Mouse (Mus musculus) heart, embryonic 11.5 days (tissue): ENCODE results near the gene Fam198a. TPM values are rescaled to one million over a fixed set of nuclear protein-coding genes. Genes with fewer than 3 reads are reported as not detected.

ENCODE experiments used
- ATAC-seq: fragments of 200-750 bp; cut with Nextera tagmentation; replicated peaks from 2 replicates; pipeline ENCODE4 v1.8.0; 2017; ENCODE audit warnings: moderate library complexity; ENCODE audit not compliant: insufficient number of reproducible peaks, low FRiP score, low TSS enrichment
- H3K27ac ChIP-seq: fragments of 300-500 bp; sonication (generic); 2 replicates; pipeline ENCODE4 v1.5.1; 2014; ENCODE audit warnings: mild to moderate bottlenecking, low read depth, low read length
- H3K27me3 ChIP-seq: fragments of 300-500 bp; sonication (generic); 2 replicates; pipeline ENCODE4 v1.6.1; 2014; ENCODE audit warnings: mild to moderate bottlenecking, low read length, mixed read lengths; ENCODE audit not compliant: control insufficient read depth, insufficient read depth
- H3K36me3 ChIP-seq: fragments of 300-500 bp; sonication (generic); 2 replicates; pipeline ENCODE4 v1.6.1; 2014; ENCODE audit warnings: mild to moderate bottlenecking, low read length, moderate library complexity, mixed read lengths; ENCODE audit not compliant: control insufficient read depth, insufficient read depth
- H3K4me1 ChIP-seq: fragments of 300-500 bp; sonication (generic); 2 replicates; pipeline ENCODE4 v1.6.1; 2014; ENCODE audit warnings: low read length; ENCODE audit not compliant: control insufficient read depth, insufficient read depth
- H3K4me2 ChIP-seq: fragments of 300-500 bp; sonication (generic); 2 replicates; pipeline ENCODE4 v1.6.1; 2014; ENCODE audit warnings: mild to moderate bottlenecking, moderate library complexity
- H3K4me3 ChIP-seq: fragments of 300-500 bp; sonication (generic); 2 replicates; pipeline ENCODE4 v1.5.1; 2014; ENCODE audit warnings: low read depth, low read length
- H3K9ac ChIP-seq: fragments of 300-500 bp; sonication (generic); 2 replicates; pipeline ENCODE4 v1.6.1; 2014; ENCODE audit warnings: mild to moderate bottlenecking, low read depth, low read length, moderate library complexity
- H3K9me3 ChIP-seq: fragments of 300-500 bp; sonication (generic); replicated peaks from 2 replicates; pipeline ENCODE4 v1.6.1; 2016; ENCODE audit warnings: low read length; ENCODE audit not compliant: control insufficient read depth
- WGBS: fragments of 180-500 bp; shearing (Covaris S2); extraction: QIAGEN DNeasy Blood & Tissue Kit; methylation state at CpG from one replicate; pipeline ENCODE4 v1.1.7; 2014; ENCODE audit not compliant: insufficient replicate concordance; 5-methylcytosine and 5-hydroxymethylcytosine counted together
- polyA plus RNA-seq: library from polyadenylated mRNA; unstranded; fragments of >200 nt; fragmentation: Nextera tagmentation; extraction: Ambion mirVana; gene quantifications from 2 replicates; pipeline ENCODE4 v1.2.1, GENCODE M21; 2014

The Fam198a gene
- polyA plus RNA-seq, 1 experiment from 2014 or later: 0.44 TPM

GRCm38 (mm10) chr9:121907356-121908070 lies 43.3 kb upstream of the Fam198a start:
- no peak for ATAC-seq
- H3K9me3 ChIP-seq: no peaks in the 10 kb centered on the region
- H3K36me3 ChIP-seq: no peaks in the 10 kb centered on the region
- no peak overlapping the region for H3K27ac ChIP-seq
- no peak overlapping the region for H3K9ac ChIP-seq
- 74% methylated on average over 10 of the region's 10 CpGs for WGBS
- no peak overlapping the region for H3K4me2 ChIP-seq
- no peak overlapping the region for H3K4me3 ChIP-seq
- no peaks in the 10 kb centered on the region for H3K27me3 ChIP-seq
- no peaks in the 10 kb centered on the region for H3K4me1 ChIP-seq

- no peaks in the 10 kb centered on the region for H3K36me3 ChIP-seq
- 84% methylated on average over 17 of the region's 17 CpGs for WGBS
- ATAC-seq: no peak
- no peak overlapping the region for H3K9ac ChIP-seq
- no peaks in the 10 kb centered on the region for H3K27me3 ChIP-seq
- H3K4me1 ChIP-seq: no peaks in the 10 kb centered on the region
- H3K9me3 ChIP-seq: no peaks in the 10 kb centered on the region
- no peak overlapping the region for H3K4me2 ChIP-seq
- no peak overlapping the region for H3K27ac ChIP-seq
- H3K4me3 ChIP-seq: no peak overlapping the region
Measured at GRCm38 (mm10) chr9:121908321-121908720, 42.5 kb upstream of the Fam198a start.

GRCm38 (mm10) chr9:121909635-121910034 lies 41.2 kb upstream of the Fam198a start:
- H3K27ac ChIP-seq: no peak overlapping the region
- no peak overlapping the region for H3K4me2 ChIP-seq
- H3K9me3 ChIP-seq: no peaks in the 10 kb centered on the region
- H3K4me3 ChIP-seq: no peak overlapping the region
- H3K27me3 ChIP-seq: no peaks in the 10 kb centered on the region
- 69% methylated on average over 6 of the region's 6 CpGs for WGBS
- no peak for ATAC-seq
- H3K9ac ChIP-seq: no peak overlapping the region
- no peaks in the 10 kb centered on the region for H3K4me1 ChIP-seq
- H3K36me3 ChIP-seq: no peaks in the 10 kb centered on the region

GRCm38 (mm10) chr9:121911196-121911595 lies 39.6 kb upstream of the Fam198a start:
- no peaks in the 10 kb centered on the region for H3K4me1 ChIP-seq
- no peak overlapping the region for H3K9ac ChIP-seq
- no peaks in the 10 kb centered on the region for H3K36me3 ChIP-seq
- ATAC-seq: no peak
- no peak overlapping the region for H3K4me2 ChIP-seq
- WGBS: 82% methylated on average over 7 of the region's 7 CpGs
- H3K4me3 ChIP-seq: no peak overlapping the region
- no peaks in the 10 kb centered on the region for H3K9me3 ChIP-seq
- H3K27me3 ChIP-seq: no peaks in the 10 kb centered on the region
- H3K27ac ChIP-seq: no peak overlapping the region

GRCm38 (mm10) chr9:121912786-121913185 lies 38.0 kb upstream of the Fam198a start:
- no peak for ATAC-seq
- Histone ChIP-seq H3K4me1 (no peaks in the 10 kb centered on the region), H3K36me3 (no peaks in the 10 kb centered on the region), H3K27ac (no peak overlapping the region), H3K9ac (no peak overlapping the region), H3K9me3 (no peaks in the 10 kb centered on the region), H3K4me2 (no peak overlapping the region), H3K27me3 (no peaks in the 10 kb centered on the region), H3K4me3 (no peak overlapping the region)
- 81% methylated on average over 4 of the region's 4 CpGs for WGBS

GRCm38 (mm10) chr9:121914226-121914757 lies 36.5 kb upstream of the Fam198a start:
- no peaks in the 10 kb centered on the region for H3K27me3 ChIP-seq
- no peaks in the 10 kb centered on the region for H3K4me1 ChIP-seq
- H3K36me3 ChIP-seq: no peaks in the 10 kb centered on the region
- WGBS: 79% methylated on average over 8 of the region's 8 CpGs
- no peaks in the 10 kb centered on the region for H3K9me3 ChIP-seq
- no peak overlapping the region for H3K4me2 ChIP-seq
- no peak for ATAC-seq
- no peak overlapping the region for H3K27ac ChIP-seq
- H3K9ac ChIP-seq: no peak overlapping the region
- no peak overlapping the region for H3K4me3 ChIP-seq

- Histone ChIP-seq H3K27ac (no peak overlapping the region), H3K4me3 (no peak overlapping the region), H3K4me2 (no peak overlapping the region), H3K9ac (no peak overlapping the region), H3K9me3 (no peaks in the 10 kb centered on the region), H3K27me3 (no peaks in the 10 kb centered on the region), H3K36me3 (no peaks in the 10 kb centered on the region), H3K4me1 (no peaks in the 10 kb centered on the region)
- WGBS: 84% methylated on average over 10 of the region's 10 CpGs
- no peak for ATAC-seq
Measured at GRCm38 (mm10) chr9:121915056-121915455, 35.7 kb upstream of the Fam198a start.

- H3K27me3 ChIP-seq: no peaks in the 10 kb centered on the region
- no peak within 1 kb of the TSS for H3K4me2 ChIP-seq
- H3K4me3 ChIP-seq: no peak within 1 kb of the TSS
- WGBS: 69% methylated on average over 8 of the region's 8 CpGs
- H3K27ac ChIP-seq: no peak within 1 kb of the TSS
- no peak within 1 kb of the TSS for H3K9ac ChIP-seq
- H3K4me1 ChIP-seq: no peaks in the 10 kb centered on the region
- H3K36me3 ChIP-seq: no peaks in the 10 kb centered on the region
- H3K9me3 ChIP-seq: no peaks in the 10 kb centered on the region
- no peak for ATAC-seq
Measured at GRCm38 (mm10) chr9:121916102-121916501, 34.7 kb upstream of the Fam198a start, which contains the start of gene Cyp8b1. TSS of gene Cyp8b1 (minus strand) at chr9:121916305.

- no peak overlapping the region for H3K27ac ChIP-seq
- no peak overlapping the region for H3K9ac ChIP-seq
- H3K4me3 ChIP-seq: no peak overlapping the region
- 67% methylated on average over 10 of the region's 10 CpGs for WGBS
- H3K27me3 ChIP-seq: no peaks in the 10 kb centered on the region
- H3K9me3 ChIP-seq: no peaks in the 10 kb centered on the region
- H3K4me1 ChIP-seq: no peaks in the 10 kb centered on the region
- H3K4me2 ChIP-seq: no peak overlapping the region
- no peaks in the 10 kb centered on the region for H3K36me3 ChIP-seq
- no peak for ATAC-seq
Measured at GRCm38 (mm10) chr9:121919027-121919501, 31.7 kb upstream of the Fam198a start.
